Mouse (Mus musculus) hindbrain, embryonic 13.5 days (tissue): Measurements from ENCODE around the gene Micall1. TPM values are rescaled to one million over a fixed set of nuclear protein-coding genes. Genes with fewer than 3 reads are reported as not detected.

Source experiments
- ATAC-seq: fragments of 200-750 bp; cut with Nextera tagmentation; 2 replicates; pipeline ENCODE4 v1.8.0; 2017; ENCODE audit warnings: moderate TSS enrichment; ENCODE audit not compliant: low FRiP score
- H3K27ac ChIP-seq: fragments of 300-500 bp; sonication (generic); 2 replicates; pipeline ENCODE4 v1.5.1; 2015; ENCODE audit warnings: inconsistent platforms, mild to moderate bottlenecking, moderate library complexity
- H3K27me3 ChIP-seq: fragments of 300-500 bp; sonication (generic); 2 replicates; pipeline ENCODE4 v1.6.1; 2015; ENCODE audit warnings: mild to moderate bottlenecking, inconsistent platforms
- H3K36me3 ChIP-seq: fragments of 300-500 bp; sonication (generic); 2 replicates; pipeline ENCODE4 v1.6.1; 2015; ENCODE audit warnings: mild to moderate bottlenecking, inconsistent platforms
- H3K4me1 ChIP-seq: fragments of 300-500 bp; sonication (generic); replicated peaks from 2 replicates; pipeline ENCODE4 v1.6.1; 2015; ENCODE audit warnings: inconsistent platforms
- H3K4me2 ChIP-seq: fragments of 300-500 bp; sonication (generic); 2 replicates; pipeline ENCODE4 v1.6.1; 2015; ENCODE audit warnings: inconsistent platforms, mild to moderate bottlenecking, moderate library complexity
- H3K4me3 ChIP-seq: fragments of 300-500 bp; sonication (generic); 2 replicates; pipeline ENCODE4 v1.5.1; 2015; ENCODE audit warnings: mild to moderate bottlenecking, inconsistent platforms
- H3K9ac ChIP-seq: fragments of 300-500 bp; sonication (generic); 2 replicates; pipeline ENCODE4 v1.6.1; 2015; ENCODE audit warnings: mild to moderate bottlenecking, inconsistent platforms
- H3K9me3 ChIP-seq: fragments of 300-500 bp; sonication (generic); 2 replicates; pipeline ENCODE4 v1.6.1; 2016; ENCODE audit warnings: inconsistent platforms
- WGBS: fragments of 180-500 bp; shearing (Covaris S2); methylation state at CpG from one replicate; pipeline ENCODE4 v1.1.7; 2015; 5-methylcytosine and 5-hydroxymethylcytosine counted together
- polyA plus RNA-seq: library from polyadenylated mRNA; unstranded; fragments of >200 nt; fragmentation: Nextera tagmentation; extraction: Ambion mirVana; gene quantifications from 2 replicates; pipeline ENCODE4 v1.2.1, GENCODE M21; 2015

Gene Micall1
- polyA plus RNA-seq, 1 experiment from 2014 or later = 8.7 TPM

GRCm38 (mm10) chr15:79135783-79136575, 27.3 kb downstream of the Micall1 start:
- 66% methylated on average over 11 of the region's 11 CpGs for WGBS

GRCm38 (mm10) chr15:79139640-79140039, 30.9 kb downstream of the Micall1 start:
- Histone ChIP-seq H3K4me3 (no peak overlapping the region), H3K27ac (no peak overlapping the region), H3K9ac (no peak overlapping the region), H3K4me2 (no peak overlapping the region), H3K27me3 (0 out of 2 replicates have a peak, but pooled peaks cover 2% of the 10 kb centered on the region), H3K4me1 (peaks cover 23% of the 10 kb centered on the region), H3K36me3 (peaks cover 7% of the 10 kb centered on the region), H3K9me3 (no peaks in the 10 kb centered on the region)
- ATAC-seq = no peak
- WGBS = 64% methylated on average over 10 of the region's 10 CpGs

More at GRCm38 (mm10) chr15:79135783-79136575, 27.3 kb downstream of the Micall1 start:
- H3K4me3 ChIP-seq = no peak overlapping the region
- H3K9ac ChIP-seq = no peak overlapping the region
- H3K9me3 ChIP-seq = no peaks in the 10 kb centered on the region
- H3K27ac ChIP-seq = no peak overlapping the region
- H3K36me3 ChIP-seq = peaks cover 33% of the 10 kb centered on the region
- ATAC-seq = no peak
- H3K4me2 ChIP-seq = no peak overlapping the region
- 0 out of 2 replicates have a peak, but pooled peaks cover 2% of the 10 kb centered on the region for H3K27me3 ChIP-seq
- H3K4me1 ChIP-seq = peaks cover 8% of the 10 kb centered on the region

GRCm38 (mm10) chr15:79140866-79141565, 32.3 kb downstream of the Micall1 start, which contains the start of the genes Polr2f and 1700088E04Rik:
Gene Polr2f, plus strand, starts transcription at chr15:79141009.
Gene 1700088E04Rik, minus strand, starts transcription at chr15:79141253.
- under 1% methylated on average over 57 of the region's 57 CpGs for WGBS
- H3K27me3 ChIP-seq = 0 out of 2 replicates have a peak, but pooled peaks cover 2% of the 10 kb centered on the region
- H3K9me3 ChIP-seq = no peaks in the 10 kb centered on the region
- ATAC-seq = peak; percentile 88
- peak within 1 kb of the TSS; percentile 66 for H3K4me3 ChIP-seq
- peaks cover 23% of the 10 kb centered on the region for H3K4me1 ChIP-seq
- peaks cover 20% of the 10 kb centered on the region for H3K36me3 ChIP-seq
- H3K9ac ChIP-seq = peak within 1 kb of the TSS; percentile 83
- H3K4me2 ChIP-seq = peak within 1 kb of the TSS; percentile 95
- H3K27ac ChIP-seq = peak within 1 kb of the TSS; percentile 52

GRCm38 (mm10) chr15:79141566-79141917, 32.8 kb downstream of the Micall1 start:
- Histone ChIP-seq H3K9ac (peak overlapping the region; percentile 83), H3K27ac (no peak overlapping the region; the same call in 1 of the 2 replicates), H3K4me2 (peak overlapping the region; percentile 95), H3K4me1 (peaks cover 23% of the 10 kb centered on the region), H3K27me3 (0 out of 2 replicates have a peak, but pooled peaks cover 2% of the 10 kb centered on the region), H3K36me3 (peaks cover 25% of the 10 kb centered on the region), H3K9me3 (no peaks in the 10 kb centered on the region), H3K4me3 (peak overlapping the region; percentile 66)
- ATAC-seq = no peak
- WGBS = 0% methylated on average over 7 of the region's 7 CpGs

- peaks cover 23% of the 10 kb centered on the region for H3K4me1 ChIP-seq
- peaks cover 43% of the 10 kb centered on the region for H3K36me3 ChIP-seq
- 0 out of 2 replicates have a peak, but pooled peaks cover 2% of the 10 kb centered on the region for H3K27me3 ChIP-seq
- no peaks in the 10 kb centered on the region for H3K9me3 ChIP-seq
- ATAC-seq = no peak
- no peak overlapping the region for H3K4me3 ChIP-seq
- H3K9ac ChIP-seq = no peak overlapping the region
- WGBS = 89% methylated on average over 12 of the region's 12 CpGs
- H3K27ac ChIP-seq = no peak overlapping the region
- H3K4me2 ChIP-seq = no peak overlapping the region
Observed at GRCm38 (mm10) chr15:79143316-79143715, 34.6 kb downstream of the Micall1 start.

- Histone ChIP-seq H3K9ac (no peak overlapping the region), H3K9me3 (no peaks in the 10 kb centered on the region), H3K4me3 (no peak overlapping the region), H3K27me3 (0 out of 2 replicates have a peak, but pooled peaks cover 2% of the 10 kb centered on the region), H3K27ac (no peak overlapping the region), H3K36me3 (peaks cover 49% of the 10 kb centered on the region), H3K4me1 (peaks cover 23% of the 10 kb centered on the region), H3K4me2 (no peak overlapping the region)
- 91% methylated on average over 8 of the region's 8 CpGs for WGBS
- ATAC-seq = no peak
Observed at GRCm38 (mm10) chr15:79144021-79144420, 35.3 kb downstream of the Micall1 start.

GRCm38 (mm10) chr15:79145522-79145921, 36.8 kb downstream of the Micall1 start:
- no peak overlapping the region for H3K27ac ChIP-seq
- no peaks in the 10 kb centered on the region for H3K9me3 ChIP-seq
- H3K4me1 ChIP-seq = peaks cover 18% of the 10 kb centered on the region
- H3K27me3 ChIP-seq = no peaks in the 10 kb centered on the region
- H3K4me3 ChIP-seq = no peak overlapping the region
- no peak for ATAC-seq
- H3K36me3 ChIP-seq = peaks cover 60% of the 10 kb centered on the region
- H3K4me2 ChIP-seq = no peak overlapping the region
- WGBS = 95% methylated on average over 7 of the region's 7 CpGs
- no peak overlapping the region for H3K9ac ChIP-seq

GRCm38 (mm10) chr15:79148533-79148932, 39.8 kb downstream of the Micall1 start:
- Histone ChIP-seq H3K27ac (peak overlapping the region; percentile 14; the same call in 1 of the 2 replicates), H3K9me3 (no peaks in the 10 kb centered on the region), H3K4me3 (no peak overlapping the region), H3K36me3 (peaks cover 79% of the 10 kb centered on the region), H3K9ac (no peak overlapping the region), H3K4me1 (peaks cover 26% of the 10 kb centered on the region), H3K27me3 (no peaks in the 10 kb centered on the region), H3K4me2 (no peak overlapping the region)
- 51% methylated on average over 7 of the region's 7 CpGs for WGBS
- ATAC-seq = no peak

GRCm38 (mm10) chr15:79151881-79152280, 43.2 kb downstream of the Micall1 start:
- peaks cover 32% of the 10 kb centered on the region for H3K4me1 ChIP-seq
- H3K4me2 ChIP-seq = no peak overlapping the region
- peak overlapping the region; percentile 91 for H3K27ac ChIP-seq
- no peaks in the 10 kb centered on the region for H3K9me3 ChIP-seq
- H3K27me3 ChIP-seq = no peaks in the 10 kb centered on the region
- WGBS = 27% methylated on average over 8 of the region's 8 CpGs
- H3K36me3 ChIP-seq = peaks cover 50% of the 10 kb centered on the region
- H3K9ac ChIP-seq = peak overlapping the region; percentile 63
- ATAC-seq = peak; percentile 39; the same call in 1 of the 2 replicates
- no peak overlapping the region for H3K4me3 ChIP-seq

GRCm38 (mm10) chr15:79152709-79153108, 44.0 kb downstream of the Micall1 start:
- ATAC-seq = no peak
- WGBS = 47% methylated on average over 6 of the region's 6 CpGs
- 0 out of 2 replicates have a peak, but pooled peaks cover 4% of the 10 kb centered on the region for H3K27me3 ChIP-seq
- H3K4me3 ChIP-seq = no peak overlapping the region
- H3K4me2 ChIP-seq = no peak overlapping the region
- peak overlapping the region; percentile 91 for H3K27ac ChIP-seq
- no peaks in the 10 kb centered on the region for H3K9me3 ChIP-seq
- no peak overlapping the region for H3K9ac ChIP-seq
- peaks cover 42% of the 10 kb centered on the region for H3K36me3 ChIP-seq
- peaks cover 32% of the 10 kb centered on the region for H3K4me1 ChIP-seq

GRCm38 (mm10) chr15:79155572-79155971, 46.9 kb downstream of the Micall1 start:
- Histone ChIP-seq H3K27me3 (peaks cover 6% of the 10 kb centered on the region; the same call in 1 of the 2 replicates), H3K9me3 (no peaks in the 10 kb centered on the region), H3K4me1 (peaks cover 32% of the 10 kb centered on the region), H3K9ac (peak overlapping the region; percentile 2; the same call in 1 of the 2 replicates), H3K4me3 (no peak overlapping the region), H3K36me3 (peaks cover 19% of the 10 kb centered on the region), H3K27ac (no peak overlapping the region), H3K4me2 (no peak overlapping the region)
- 24% methylated on average over 3 of the region's 3 CpGs for WGBS
- ATAC-seq = no peak

GRCm38 (mm10) chr15:79162301-79162700, 53.6 kb downstream of the Micall1 start:
- H3K4me3 ChIP-seq = peak overlapping the region; percentile 27
- 74% methylated on average over 7 of the region's 7 CpGs for WGBS

More at GRCm38 (mm10) chr15:79162301-79162700, 53.6 kb downstream of the Micall1 start:
- no peak overlapping the region for H3K27ac ChIP-seq
- ATAC-seq = no peak
- H3K4me1 ChIP-seq = peaks cover 31% of the 10 kb centered on the region
- no peaks in the 10 kb centered on the region for H3K9me3 ChIP-seq
- H3K27me3 ChIP-seq = peaks cover 67% of the 10 kb centered on the region
- H3K9ac ChIP-seq = peak overlapping the region; percentile 24; the same call in 1 of the 2 replicates
- peak overlapping the region; percentile 21; the same call in 1 of the 2 replicates for H3K4me2 ChIP-seq
- no peaks in the 10 kb centered on the region for H3K36me3 ChIP-seq
